Mouse (Mus musculus): Measurements from ENCODE around the gene Mcoln3. TPM values are rescaled to one million over a fixed set of nuclear protein-coding genes. Genes with fewer than 3 reads are reported as not detected.

The Mcoln3 gene
- polyA plus RNA-seq, 1 experiment from 2014 or later, result 7.1 TPM

- ATAC-seq (ENCODE audit: low read depth), result no peak
- no peak for DNase-seq (ENCODE audit: low spot score)
- no peak overlapping the region for H3K9ac ChIP-seq (ENCODE audit: low read depth, low read length)
- no peak overlapping the region for H3K27ac ChIP-seq (replicated peaks; ENCODE audit: low read depth, low read length)
- no peak overlapping the region for H3K4me2 ChIP-seq (ENCODE audit: low read depth, low read length)
- H3K36me3 ChIP-seq (ENCODE audit: control insufficient read depth, insufficient read depth, low read length), result no peaks in the 10 kb centered on the region
- peaks cover 30% of the 10 kb centered on the region for H3K27me3 ChIP-seq (replicated peaks; ENCODE audit: control insufficient read depth, insufficient read depth, low read length)
- no peak overlapping the region for H3K4me3 ChIP-seq (ENCODE audit: low read depth, low read length)
- no peaks in the 10 kb centered on the region for H3K9me3 ChIP-seq (ENCODE audit: control insufficient read depth, low read length)
- WGBS, result 73% methylated on average over 2 of the region's 2 CpGs
- peaks cover 10% of the 10 kb centered on the region for H3K4me1 ChIP-seq (ENCODE audit: control insufficient read depth, insufficient read depth, low read length)
These were observed 35.7 kb downstream of the Mcoln3 start for GRCm38 (mm10) chr3:146152913-146153312.

- Histone ChIP-seq H3K9me3 (ENCODE audit: control insufficient read depth, low read length) (no peaks in the 10 kb centered on the region), H3K36me3 (ENCODE audit: control insufficient read depth, insufficient read depth, low read length) (no peaks in the 10 kb centered on the region), H3K27me3 (replicated peaks; ENCODE audit: control insufficient read depth, insufficient read depth, low read length) (peaks cover 22% of the 10 kb centered on the region), H3K4me1 (ENCODE audit: control insufficient read depth, insufficient read depth, low read length) (peaks cover 10% of the 10 kb centered on the region), H3K4me3 (ENCODE audit: low read depth, low read length) (no peak overlapping the region), H3K4me2 (ENCODE audit: low read depth, low read length) (peak overlapping the region; percentile 41), H3K9ac (ENCODE audit: low read depth, low read length) (0 out of 2 replicates have a peak overlapping the region, but pooled peaks have one; percentile 16), H3K27ac (replicated peaks; ENCODE audit: low read depth, low read length) (no peak overlapping the region)
- peak; percentile 72 for DNase-seq (ENCODE audit: low spot score)
- peak; percentile 70; the same call in 1 of the 2 replicates for ATAC-seq (ENCODE audit: low read depth)
- 14% methylated on average over 12 of the region's 12 CpGs for WGBS
These were observed 36.8 kb downstream of the Mcoln3 start for GRCm38 (mm10) chr3:146153862-146154611.

GRCm38 (mm10) chr3:146155628-146156576 lies 38.7 kb downstream of the Mcoln3 start:
- no peaks in the 10 kb centered on the region for H3K9me3 ChIP-seq (ENCODE audit: control insufficient read depth, low read length)
- 76% methylated on average over 13 of the region's 13 CpGs for WGBS

GRCm38 (mm10) chr3:146156811-146157210 lies 39.6 kb downstream of the Mcoln3 start:
- H3K4me1 ChIP-seq (ENCODE audit: control insufficient read depth, insufficient read depth, low read length), result peaks cover 6% of the 10 kb centered on the region
- 79% methylated on average over 2 of the region's 2 CpGs for WGBS

More at GRCm38 (mm10) chr3:146155628-146156576, 38.7 kb downstream of the Mcoln3 start:
- peaks cover 9% of the 10 kb centered on the region for H3K27me3 ChIP-seq (replicated peaks; ENCODE audit: control insufficient read depth, insufficient read depth, low read length)
- DNase-seq (ENCODE audit: low spot score), result no peak
- no peak overlapping the region for H3K9ac ChIP-seq (ENCODE audit: low read depth, low read length)
- H3K27ac ChIP-seq (replicated peaks; ENCODE audit: low read depth, low read length), result no peak overlapping the region
- ATAC-seq (ENCODE audit: low read depth), result no peak
- no peak overlapping the region for H3K4me2 ChIP-seq (ENCODE audit: low read depth, low read length)
- peaks cover 6% of the 10 kb centered on the region for H3K4me1 ChIP-seq (ENCODE audit: control insufficient read depth, insufficient read depth, low read length)
- no peak overlapping the region for H3K4me3 ChIP-seq (ENCODE audit: low read depth, low read length)
- no peaks in the 10 kb centered on the region for H3K36me3 ChIP-seq (ENCODE audit: control insufficient read depth, insufficient read depth, low read length)

GRCm38 (mm10) chr3:146158039-146158438 lies 40.8 kb downstream of the Mcoln3 start:
- no peak for DNase-seq (ENCODE audit: low spot score)
- Histone ChIP-seq H3K9ac (ENCODE audit: low read depth, low read length) (no peak overlapping the region), H3K27me3 (replicated peaks; ENCODE audit: control insufficient read depth, insufficient read depth, low read length) (no peaks in the 10 kb centered on the region), H3K9me3 (ENCODE audit: control insufficient read depth, low read length) (no peaks in the 10 kb centered on the region), H3K4me3 (ENCODE audit: low read depth, low read length) (no peak overlapping the region), H3K4me2 (ENCODE audit: low read depth, low read length) (no peak overlapping the region), H3K4me1 (ENCODE audit: control insufficient read depth, insufficient read depth, low read length) (peaks cover 6% of the 10 kb centered on the region), H3K36me3 (ENCODE audit: control insufficient read depth, insufficient read depth, low read length) (no peaks in the 10 kb centered on the region), H3K27ac (replicated peaks; ENCODE audit: low read depth, low read length) (no peak overlapping the region)
- ATAC-seq (ENCODE audit: low read depth), result no peak
- 41% methylated on average over 4 of the region's 4 CpGs for WGBS

More at GRCm38 (mm10) chr3:146156811-146157210, 39.6 kb downstream of the Mcoln3 start:
- no peaks in the 10 kb centered on the region for H3K9me3 ChIP-seq (ENCODE audit: control insufficient read depth, low read length)
- H3K36me3 ChIP-seq (ENCODE audit: control insufficient read depth, insufficient read depth, low read length), result no peaks in the 10 kb centered on the region
- no peak for DNase-seq (ENCODE audit: low spot score)
- H3K9ac ChIP-seq (ENCODE audit: low read depth, low read length), result no peak overlapping the region
- no peak overlapping the region for H3K27ac ChIP-seq (replicated peaks; ENCODE audit: low read depth, low read length)
- H3K27me3 ChIP-seq (replicated peaks; ENCODE audit: control insufficient read depth, insufficient read depth, low read length), result peaks cover 2% of the 10 kb centered on the region; the same call in 1 of the 2 replicates
- H3K4me3 ChIP-seq (ENCODE audit: low read depth, low read length), result no peak overlapping the region
- ATAC-seq (ENCODE audit: low read depth), result no peak
- H3K4me2 ChIP-seq (ENCODE audit: low read depth, low read length), result no peak overlapping the region

GRCm38 (mm10) chr3:146159360-146159759 lies 42.1 kb downstream of the Mcoln3 start:
- no peak for DNase-seq (ENCODE audit: low spot score)
- Histone ChIP-seq H3K27me3 (replicated peaks; ENCODE audit: control insufficient read depth, insufficient read depth, low read length) (no peaks in the 10 kb centered on the region), H3K4me2 (ENCODE audit: low read depth, low read length) (no peak overlapping the region), H3K36me3 (ENCODE audit: control insufficient read depth, insufficient read depth, low read length) (no peaks in the 10 kb centered on the region), H3K27ac (replicated peaks; ENCODE audit: low read depth, low read length) (no peak overlapping the region), H3K9me3 (ENCODE audit: control insufficient read depth, low read length) (no peaks in the 10 kb centered on the region), H3K4me1 (ENCODE audit: control insufficient read depth, insufficient read depth, low read length) (no peaks in the 10 kb centered on the region), H3K4me3 (ENCODE audit: low read depth, low read length) (no peak overlapping the region), H3K9ac (ENCODE audit: low read depth, low read length) (no peak overlapping the region)
- ATAC-seq (ENCODE audit: low read depth), result no peak
- WGBS, result 91% methylated on average over 2 of the region's 2 CpGs

GRCm38 (mm10) chr3:146162197-146162596 lies 44.9 kb downstream of the Mcoln3 start:
- ATAC-seq (ENCODE audit: low read depth) (no peak), DNase-seq (ENCODE audit: low spot score) (no peak)
- no peak overlapping the region for H3K4me3 ChIP-seq (ENCODE audit: low read depth, low read length)
- H3K36me3 ChIP-seq (ENCODE audit: control insufficient read depth, insufficient read depth, low read length), result no peaks in the 10 kb centered on the region
- no peaks in the 10 kb centered on the region for H3K4me1 ChIP-seq (ENCODE audit: control insufficient read depth, insufficient read depth, low read length)
- no peak overlapping the region for H3K27ac ChIP-seq (replicated peaks; ENCODE audit: low read depth, low read length)
- H3K27me3 ChIP-seq (replicated peaks; ENCODE audit: control insufficient read depth, insufficient read depth, low read length), result no peaks in the 10 kb centered on the region
- no peak overlapping the region for H3K9ac ChIP-seq (ENCODE audit: low read depth, low read length)
- H3K9me3 ChIP-seq (ENCODE audit: control insufficient read depth, low read length), result no peaks in the 10 kb centered on the region
- no peak overlapping the region for H3K4me2 ChIP-seq (ENCODE audit: low read depth, low read length)
- 82% methylated on average over 4 of the region's 4 CpGs for WGBS

- Histone ChIP-seq H3K4me2 (ENCODE audit: low read depth, low read length) (no peak overlapping the region), H3K9ac (ENCODE audit: low read depth, low read length) (no peak overlapping the region), H3K4me1 (ENCODE audit: control insufficient read depth, insufficient read depth, low read length) (no peaks in the 10 kb centered on the region), H3K9me3 (ENCODE audit: control insufficient read depth, low read length) (no peaks in the 10 kb centered on the region), H3K4me3 (ENCODE audit: low read depth, low read length) (no peak overlapping the region), H3K27ac (replicated peaks; ENCODE audit: low read depth, low read length) (no peak overlapping the region), H3K36me3 (ENCODE audit: control insufficient read depth, insufficient read depth, low read length) (no peaks in the 10 kb centered on the region), H3K27me3 (replicated peaks; ENCODE audit: control insufficient read depth, insufficient read depth, low read length) (no peaks in the 10 kb centered on the region)
- ATAC-seq (ENCODE audit: low read depth) (no peak), DNase-seq (ENCODE audit: low spot score) (no peak)
- 84% methylated on average over 4 of the region's 4 CpGs for WGBS
These were observed 52.1 kb downstream of the Mcoln3 start for GRCm38 (mm10) chr3:146169356-146169755.

All from embryonic facial prominence, embryonic 14.5 days (tissue).